Mouse (Mus musculus) midbrain, embryonic 11.5 days (tissue): Measurements from ENCODE around the gene Dazap1. TPM values are rescaled to one million over a fixed set of nuclear protein-coding genes. Genes with fewer than 3 reads are reported as not detected.

Experiments
- ATAC-seq: fragments of 200-750 bp; cut with Nextera tagmentation; 2 replicates; pipeline ENCODE4 v1.8.0; 2017; ENCODE audit warnings: moderate TSS enrichment, moderate library complexity; ENCODE audit not compliant: low FRiP score
- DNase-seq: peaks from one replicate; pipeline ENCODE4 v3.0.0; 2015; ENCODE audit warnings: low spot score; ENCODE audit errors: missing footprints
- H3K27ac ChIP-seq: fragments of 300-500 bp; sonication (generic); 2 replicates; pipeline ENCODE4 v1.5.1; 2014; ENCODE audit warnings: low read depth, low read length
- H3K27me3 ChIP-seq: fragments of 300-500 bp; sonication (generic); 2 replicates; pipeline ENCODE4 v1.6.1; 2014; ENCODE audit warnings: mild to moderate bottlenecking, low read length, moderate library complexity, mixed read lengths; ENCODE audit not compliant: control insufficient read depth, insufficient read depth
- H3K36me3 ChIP-seq: fragments of 300-500 bp; sonication (generic); 2 replicates; pipeline ENCODE4 v1.6.1; 2014; ENCODE audit warnings: mild to moderate bottlenecking, low read length, moderate library complexity, mixed read lengths; ENCODE audit not compliant: control insufficient read depth, insufficient read depth
- H3K4me1 ChIP-seq: fragments of 300-500 bp; sonication (generic); 2 replicates; pipeline ENCODE4 v1.6.1; 2014; ENCODE audit warnings: low read length; ENCODE audit not compliant: control insufficient read depth, insufficient read depth
- H3K4me2 ChIP-seq: fragments of 300-500 bp; sonication (generic); 2 replicates; pipeline ENCODE4 v1.6.1; 2014; ENCODE audit warnings: mild to moderate bottlenecking, moderate library complexity
- H3K4me3 ChIP-seq: fragments of 300-500 bp; sonication (generic); 2 replicates; pipeline ENCODE4 v1.5.1; 2014; ENCODE audit warnings: low read depth, low read length
- H3K9ac ChIP-seq: fragments of 300-500 bp; sonication (generic); 2 replicates; pipeline ENCODE4 v1.6.1; 2014; ENCODE audit warnings: low read length
- H3K9me3 ChIP-seq: fragments of 300-500 bp; sonication (generic); 2 replicates; pipeline ENCODE4 v1.6.1; 2016; ENCODE audit warnings: low read length; ENCODE audit not compliant: control insufficient read depth
- WGBS: fragments of 180-500 bp; shearing (Covaris S2); extraction: QIAGEN DNeasy Blood & Tissue Kit; methylation state at CpG from one replicate; pipeline ENCODE4 v1.1.7; 2014; 5-methylcytosine and 5-hydroxymethylcytosine counted together
- polyA plus RNA-seq: library from polyadenylated mRNA; unstranded; fragments of >200 nt; fragmentation: Nextera tagmentation; extraction: Ambion mirVana; gene quantifications from 2 replicates; pipeline ENCODE4 v1.2.1, GENCODE M21; 2014

Dazap1 gene
- polyA plus RNA-seq, 1 experiment from 2014 or later, result 42.6 TPM

GRCm38 (mm10) chr10:80276238-80276637 is 15.0 kb downstream of the Dazap1 start:
- peaks cover 37% of the 10 kb centered on the region for H3K36me3 ChIP-seq
- 89% methylated on average over 5 of the region's 5 CpGs for WGBS
- ATAC-seq, result no peak

DNA sequence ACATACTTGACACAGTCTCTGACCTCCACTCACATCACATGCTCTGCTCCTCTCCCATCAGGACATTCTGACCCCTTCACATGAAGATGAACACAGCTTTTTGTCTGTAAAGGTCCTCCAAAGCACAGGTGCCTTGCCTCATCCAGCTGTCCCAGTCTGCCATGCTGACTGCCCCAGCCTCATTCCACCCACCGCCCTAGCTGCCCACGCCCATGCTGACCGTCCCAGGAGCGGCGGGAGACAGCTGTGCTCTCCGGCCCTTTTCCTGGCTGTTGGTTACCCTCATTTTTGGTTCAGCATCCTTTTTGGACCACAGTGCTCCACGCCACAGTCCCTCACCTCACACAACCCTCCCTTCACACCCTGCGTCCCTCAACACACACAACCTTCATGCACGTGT is 17.1 kb downstream of the Dazap1 start:
- no peak overlapping the region for H3K4me3 ChIP-seq
- peaks cover 42% of the 10 kb centered on the region for H3K36me3 ChIP-seq
- no peaks in the 10 kb centered on the region for H3K27me3 ChIP-seq
- no peaks in the 10 kb centered on the region for H3K9me3 ChIP-seq
- WGBS, result 93% methylated on average over 9 of the region's 9 CpGs
- no peak overlapping the region for H3K9ac ChIP-seq
- H3K4me1 ChIP-seq, result no peaks in the 10 kb centered on the region
- H3K4me2 ChIP-seq, result no peak overlapping the region
- no peak for ATAC-seq
- no peak for DNase-seq
- no peak overlapping the region for H3K27ac ChIP-seq

More at GRCm38 (mm10) chr10:80276238-80276637, 15.0 kb downstream of the Dazap1 start:
- Histone ChIP-seq H3K9me3 (no peaks in the 10 kb centered on the region), H3K27me3 (no peaks in the 10 kb centered on the region), H3K4me1 (no peaks in the 10 kb centered on the region), H3K4me3 (no peak overlapping the region), H3K27ac (no peak overlapping the region), H3K9ac (no peak overlapping the region), H3K4me2 (no peak overlapping the region)
- DNase-seq, result no peak

GRCm38 (mm10) chr10:80279273-80279672 is 18.0 kb downstream of the Dazap1 start:
- Histone ChIP-seq H3K9me3 (no peaks in the 10 kb centered on the region), H3K9ac (no peak overlapping the region), H3K27ac (no peak overlapping the region), H3K4me3 (no peak overlapping the region), H3K4me2 (no peak overlapping the region), H3K27me3 (no peaks in the 10 kb centered on the region), H3K36me3 (peaks cover 48% of the 10 kb centered on the region), H3K4me1 (no peaks in the 10 kb centered on the region)
- DNase-seq (no peak), ATAC-seq (no peak)
- WGBS, result 92% methylated on average over 12 of the region's 12 CpGs

DNA sequence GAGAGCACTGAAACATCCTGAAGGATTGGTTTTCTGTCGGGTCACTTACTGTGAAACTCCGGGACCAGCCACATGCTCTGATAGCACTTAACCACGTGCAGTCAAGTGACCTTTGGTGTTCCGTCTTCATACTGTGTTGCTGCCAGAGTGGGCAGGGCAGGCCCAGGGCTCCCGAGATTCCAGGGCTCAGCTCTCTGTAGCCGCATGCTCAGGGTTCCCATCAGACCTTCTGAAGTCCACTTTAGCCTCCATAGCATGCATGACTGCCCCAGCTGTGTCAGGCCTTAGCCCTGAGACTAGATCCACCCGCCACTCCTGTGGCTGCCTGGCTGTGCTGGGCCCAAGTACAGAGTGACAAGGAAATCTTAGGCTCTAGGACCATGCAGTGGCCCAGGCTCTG is 20.0 kb downstream of the Dazap1 start:
- 82% methylated on average over 7 of the region's 7 CpGs for WGBS
- ATAC-seq, result no peak
- Histone ChIP-seq H3K9ac (no peak overlapping the region), H3K4me2 (no peak overlapping the region), H3K27me3 (no peaks in the 10 kb centered on the region), H3K27ac (no peak overlapping the region), H3K9me3 (no peaks in the 10 kb centered on the region), H3K4me1 (no peaks in the 10 kb centered on the region), H3K36me3 (peaks cover 57% of the 10 kb centered on the region), H3K4me3 (no peak overlapping the region)
- DNase-seq, result no peak

- ATAC-seq, result no peak
- H3K4me2 ChIP-seq, result no peak overlapping the region
- no peak overlapping the region for H3K27ac ChIP-seq
- no peak overlapping the region for H3K9ac ChIP-seq
- WGBS, result 92% methylated on average over 8 of the region's 8 CpGs
- no peak overlapping the region for H3K4me3 ChIP-seq
- peaks cover 54% of the 10 kb centered on the region for H3K36me3 ChIP-seq
- H3K27me3 ChIP-seq, result no peaks in the 10 kb centered on the region
- no peaks in the 10 kb centered on the region for H3K9me3 ChIP-seq
- no peak for DNase-seq
- H3K4me1 ChIP-seq, result no peaks in the 10 kb centered on the region
Observed at GRCm38 (mm10) chr10:80281921-80282371, 20.7 kb downstream of the Dazap1 start.

- no peak overlapping the region for H3K27ac ChIP-seq
- peaks cover 49% of the 10 kb centered on the region for H3K36me3 ChIP-seq
- H3K9ac ChIP-seq, result no peak overlapping the region
Observed at GRCm38 (mm10) chr10:80282481-80283441, 21.5 kb downstream of the Dazap1 start.

DNA sequence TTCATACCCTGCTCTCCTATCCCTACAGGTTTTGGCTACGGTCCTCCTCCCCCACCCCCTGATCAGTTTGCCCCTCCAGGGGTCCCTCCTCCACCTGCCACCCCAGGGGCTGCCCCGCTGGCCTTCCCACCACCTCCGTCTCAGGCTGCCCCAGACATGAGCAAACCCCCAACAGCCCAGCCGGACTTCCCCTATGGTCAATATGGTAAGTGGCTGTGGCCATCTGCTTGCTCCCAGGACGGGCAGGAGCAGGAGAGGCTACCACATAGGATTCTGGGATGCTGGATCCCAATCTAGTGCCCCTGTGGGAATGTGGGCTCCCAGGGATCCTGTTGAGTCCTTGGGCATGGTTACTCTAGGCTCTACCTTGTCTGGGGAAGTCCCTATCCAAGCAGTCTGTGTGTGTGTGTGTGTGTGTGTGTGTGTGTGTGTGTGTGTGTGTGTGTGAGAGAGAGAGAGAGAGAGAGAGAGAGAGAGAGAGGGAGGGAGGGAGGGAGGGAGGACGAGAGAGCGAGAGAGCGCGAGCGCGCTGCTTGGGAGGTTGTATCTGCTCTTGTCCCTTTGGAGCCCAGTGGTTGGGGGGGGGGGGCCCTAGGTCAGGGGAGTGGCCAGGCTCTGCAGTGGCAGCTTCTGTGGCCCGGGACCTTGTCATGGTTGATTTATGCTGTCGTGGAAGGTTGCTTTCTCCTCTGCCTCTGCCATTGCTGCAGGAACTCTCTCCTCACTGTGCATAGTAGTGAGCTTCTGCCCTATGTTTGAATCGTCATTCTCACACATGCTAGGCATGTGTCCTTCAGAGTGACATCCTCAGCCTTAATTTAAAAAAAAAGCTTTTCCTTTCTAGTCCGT is 24.2 kb downstream of the Dazap1 start:
- Histone ChIP-seq H3K9me3 (no peaks in the 10 kb centered on the region), H3K4me3 (no peak overlapping the region), H3K4me1 (no peaks in the 10 kb centered on the region), H3K36me3 (peaks cover 33% of the 10 kb centered on the region), H3K27me3 (no peaks in the 10 kb centered on the region), H3K4me2 (no peak overlapping the region), H3K27ac (no peak overlapping the region), H3K9ac (no peak overlapping the region)
- 79% methylated on average over 15 of the region's 15 CpGs for WGBS
- no peak for ATAC-seq
- no peak for DNase-seq

More at GRCm38 (mm10) chr10:80282481-80283441, 21.5 kb downstream of the Dazap1 start:
- ATAC-seq, result no peak
- 92% methylated on average over 20 of the region's 20 CpGs for WGBS
- H3K4me2 ChIP-seq, result no peak overlapping the region
- H3K27me3 ChIP-seq, result no peaks in the 10 kb centered on the region
- no peak for DNase-seq
- no peaks in the 10 kb centered on the region for H3K9me3 ChIP-seq
- H3K4me3 ChIP-seq, result no peak overlapping the region
- no peaks in the 10 kb centered on the region for H3K4me1 ChIP-seq

GRCm38 (mm10) chr10:80288097-80288496 is 26.8 kb downstream of the Dazap1 start:
- Histone ChIP-seq H3K36me3 (peaks cover 31% of the 10 kb centered on the region), H3K4me2 (no peak overlapping the region), H3K4me1 (peaks cover 5% of the 10 kb centered on the region; the same call in 1 of the 2 replicates), H3K9me3 (no peaks in the 10 kb centered on the region), H3K27ac (no peak overlapping the region), H3K27me3 (no peaks in the 10 kb centered on the region), H3K9ac (no peak overlapping the region), H3K4me3 (no peak overlapping the region)
- ATAC-seq, result no peak
- no peak for DNase-seq
- WGBS, result 93% methylated on average over 12 of the region's 12 CpGs
